Mouse (Mus musculus): Measurements from ENCODE around the gene Vipr1.
A peak's percentile ranks its signal among the peaks of the same experiment; 100 is the strongest.

- TF ChIP-seq POLR2A (IDR thresholded peaks at IDR 0.05; ENCODE audit: borderline replicate concordance, control insufficient read depth, low read depth, low read length) (no peak), CTCF (IDR thresholded peaks at IDR 0.05; ENCODE audit: control insufficient read depth, insufficient read depth, low read length) (peak; percentile 77)
These were observed 28.8 kb downstream of the Vipr1 start for GRCm38 (mm10) chr9:121671300-121671699.

Measured in bone marrow, adult 2 months (tissue).